Mouse (Mus musculus): ENCODE measurements around the gene Cdk2ap2.

DNA sequence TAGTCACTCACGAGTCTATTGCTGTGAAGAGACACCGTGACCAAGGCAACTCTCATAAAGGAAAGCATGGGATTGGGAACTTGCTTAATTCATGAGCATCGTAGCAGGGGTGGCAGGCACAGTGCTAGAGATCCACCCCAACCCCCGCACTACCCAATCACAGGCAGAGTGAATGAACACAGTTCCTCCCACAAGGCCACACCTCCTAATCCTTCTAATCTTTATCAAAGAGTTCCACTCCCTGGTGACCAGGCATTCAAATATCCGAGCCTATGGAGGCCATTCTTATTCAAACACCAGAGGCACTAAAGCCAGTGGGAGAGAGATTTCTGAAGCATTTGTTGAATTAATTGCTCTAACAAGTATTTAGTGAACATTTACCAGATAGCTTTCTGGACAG is 49.0 kb downstream of the Cdk2ap2 start:
- TF ChIP-seq CTCF (IDR thresholded peaks at IDR 0.05; ENCODE audit: borderline replicate concordance, control insufficient read depth, extremely low read depth, insufficient read depth, low read length, poor library complexity), result no peak
- no peak for TF ChIP-seq POLR2A (IDR thresholded peaks at IDR 0.05; ENCODE audit: control insufficient read depth, extremely low read depth, insufficient read depth, low read length, poor library complexity)

Data from thymus, adult 2 months (tissue).